Mouse (Mus musculus) layer of hippocampus, adult 11-12 months (tissue): Measurements from ENCODE around the gene Vmn2r87.
A peak's percentile ranks its signal among the peaks of the same experiment; 100 is the strongest.
"Not testable (repeated sequence)": the region's sequence is repeated elsewhere in the genome, so short reads cannot be mapped to it uniquely, and the experiment has no call there.

ENCODE experiments used
- DNase-seq: peaks from one replicate; pipeline ENCODE4 v3.0.0; 2022; ENCODE audit warnings: low spot score

Gene Vmn2r87

GRCm38 (mm10) chr10:130497296-130497695 lies at the start of gene Vmn2r87:
Gene Vmn2r87 (minus strand): TSS chr10:130497396.
- no peak for DNase-seq

GRCm38 (mm10) chr10:130544331-130544730 lies 47.1 kb upstream of the Vmn2r87 start:
- not testable (repeated sequence) for DNase-seq

DNA sequence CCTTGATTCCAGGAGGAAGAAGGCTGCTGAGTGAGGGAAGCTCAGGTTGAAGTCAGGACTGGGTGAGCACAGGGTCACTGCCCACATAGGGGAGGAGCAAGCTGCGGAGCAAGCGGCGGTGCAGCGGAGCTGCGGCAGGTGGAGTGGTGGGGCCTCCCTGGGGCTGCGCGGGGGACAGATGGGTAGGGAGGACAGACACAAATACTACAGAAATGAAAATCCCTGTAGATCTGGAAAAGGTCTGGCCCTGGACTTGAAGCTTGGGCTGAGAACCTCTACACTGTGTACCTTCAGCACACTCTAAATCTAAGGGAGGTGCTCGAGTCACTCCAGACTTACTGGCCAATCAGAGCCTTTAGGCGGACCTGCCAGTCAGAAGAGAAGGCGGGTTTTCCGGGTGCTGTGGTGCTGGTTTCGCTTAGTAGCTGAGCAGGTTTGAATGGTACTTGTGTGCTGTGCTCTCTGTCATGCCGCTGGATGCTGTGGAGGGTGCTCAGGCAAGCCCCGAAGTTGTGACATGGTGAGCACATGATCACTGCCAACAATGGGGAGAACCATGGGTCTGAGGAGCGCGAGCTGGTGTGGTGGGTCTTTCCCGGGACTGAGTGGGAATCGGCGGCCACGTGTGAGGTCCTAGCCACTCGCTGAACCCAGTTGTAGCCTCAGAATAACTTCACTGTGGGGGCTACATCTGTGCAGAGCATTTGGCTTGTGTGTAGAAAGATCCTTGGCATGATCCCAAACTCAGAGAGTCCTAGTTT lies 44.9 kb upstream of the Vmn2r87 start:
- DNase-seq, result peak; percentile 80

DNA sequence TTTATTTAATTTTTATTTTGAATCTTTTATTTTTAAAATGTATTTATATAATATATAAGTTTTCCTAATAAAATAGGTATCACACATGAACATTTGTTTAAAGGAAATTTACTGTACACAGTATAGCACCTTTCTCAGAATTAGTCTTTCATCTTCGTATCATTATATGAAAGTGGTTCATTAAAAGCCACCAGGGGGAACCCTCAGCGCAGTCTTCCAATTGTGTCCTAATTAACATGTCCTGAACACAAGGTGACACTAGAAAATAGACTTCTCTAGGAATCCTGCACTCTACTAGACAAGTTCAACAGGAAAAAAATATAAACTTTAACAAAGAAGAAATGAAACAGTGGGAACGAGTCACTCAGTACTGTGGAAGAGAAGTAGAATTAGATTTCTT lies 38.9 kb upstream of the Vmn2r87 start:
- DNase-seq, result no peak

DNA sequence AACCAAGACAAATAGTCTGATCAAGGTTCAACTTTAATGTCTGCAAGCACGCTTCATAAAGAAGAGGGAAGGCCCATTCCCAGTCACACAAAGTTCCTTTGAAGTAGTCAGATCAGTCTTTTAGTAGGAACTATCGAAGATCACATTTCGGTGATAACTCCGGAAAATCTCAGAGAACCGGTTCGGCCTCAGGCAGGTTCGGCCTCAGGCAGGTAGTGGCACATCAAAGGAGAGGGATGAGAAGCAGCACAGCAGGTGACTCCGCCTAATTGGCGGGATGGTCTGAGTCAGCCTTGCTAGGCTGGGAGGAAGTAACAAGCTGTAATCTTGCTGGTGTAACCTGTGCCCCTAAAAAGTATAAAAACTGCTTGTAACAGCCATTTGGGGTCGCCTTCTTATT lies 30.7 kb upstream of the Vmn2r87 start:
- no peak for DNase-seq

- DNase-seq, result no peak
Observed at GRCm38 (mm10) chr10:130470311-130470760, 26.9 kb downstream of the Vmn2r87 start.

- not testable (repeated sequence) for DNase-seq
Observed at GRCm38 (mm10) chr10:130455950-130456349, 41.2 kb downstream of the Vmn2r87 start, which contains the start of gene Vmn2r86. Gene Vmn2r86 (minus strand): TSS chr10:130456050.

- no peak for DNase-seq
Observed at GRCm38 (mm10) chr10:130444776-130445175, 52.4 kb downstream of the Vmn2r87 start.

GRCm38 (mm10) chr10:130434185-130434898 lies 62.9 kb downstream of the Vmn2r87 start:
- DNase-seq, result not testable (repeated sequence)

DNA sequence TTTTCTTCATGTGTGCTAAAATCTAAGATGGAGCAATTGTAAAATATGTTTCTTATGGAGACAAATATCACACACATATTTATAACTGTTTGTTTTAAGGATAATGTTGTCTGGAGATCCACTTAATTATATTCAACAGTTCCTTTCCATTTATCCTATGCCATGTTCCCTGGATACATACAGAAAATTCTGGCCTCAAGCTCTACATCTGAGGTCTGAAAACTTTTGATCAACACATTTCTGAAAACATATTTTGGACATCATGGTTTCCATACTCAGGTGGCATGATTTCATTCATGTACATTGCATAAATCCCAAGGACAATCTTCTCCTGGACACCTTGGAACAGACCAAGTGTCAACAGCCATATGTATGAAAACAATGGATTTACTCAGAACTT lies 67.6 kb downstream of the Vmn2r87 start, which contains the start of gene Vmn2r85:
TSS of gene Vmn2r85 (minus strand) at position 101 of the 400 bp plus-strand sequence.
- not testable (repeated sequence) for DNase-seq

DNA sequence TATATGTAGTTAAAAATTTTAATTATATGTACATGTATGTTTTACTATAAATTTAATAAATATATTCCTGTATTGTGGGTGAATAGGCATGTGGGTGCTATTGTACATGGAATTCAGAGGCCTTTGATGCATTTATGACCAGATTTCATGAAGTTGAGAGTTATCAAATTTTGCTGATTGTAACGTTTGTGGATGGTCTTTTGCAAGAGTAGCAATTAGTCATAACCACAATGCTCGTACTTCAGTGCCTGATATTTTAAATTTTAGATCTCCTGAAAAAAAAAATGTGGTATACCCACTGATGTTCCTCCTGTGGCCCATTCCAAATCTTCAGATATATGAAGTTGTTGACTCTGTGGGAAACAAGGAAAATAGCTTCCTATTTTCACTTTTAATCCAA lies 74.8 kb downstream of the Vmn2r87 start:
- not testable (repeated sequence) for DNase-seq
